Mouse (Mus musculus) intestine, embryonic 14.5 days (tissue): ENCODE results near the gene Slc16a8. TPM values are rescaled to one million over a fixed set of nuclear protein-coding genes. Genes with fewer than 3 reads are reported as not detected.
"Not testable (repeated sequence)": the region's sequence is repeated elsewhere in the genome, so short reads cannot be mapped to it uniquely, and the experiment has no call there.

ENCODE experiments used
- ATAC-seq: fragments of 200-750 bp; cut with Nextera tagmentation; replicated peaks from 2 replicates; pipeline ENCODE4 v1.8.0; 2017; ENCODE audit warnings: low read depth, moderate number of reproducible peaks, moderate TSS enrichment, moderate library complexity; ENCODE audit not compliant: low FRiP score, low TSS enrichment
- DNase-seq: peaks from one replicate; pipeline ENCODE4 v3.0.0-alpha.2; 2018; ENCODE audit warnings: low spot score
- H3K27ac ChIP-seq: fragments of 300-500 bp; sonication (generic); 2 replicates; pipeline ENCODE4 v1.5.1; 2014; ENCODE audit warnings: low read depth, mild to moderate bottlenecking, control low read depth
- H3K27me3 ChIP-seq: fragments of 300-500 bp; sonication (generic); replicated peaks from 2 replicates; pipeline ENCODE4 v1.6.1; 2014; ENCODE audit warnings: low read length, control low read depth; ENCODE audit not compliant: control insufficient read depth, insufficient read depth
- H3K36me3 ChIP-seq: fragments of 300-500 bp; sonication (generic); 2 replicates; pipeline ENCODE4 v1.6.1; 2014; ENCODE audit warnings: low read length, control low read depth; ENCODE audit not compliant: control insufficient read depth, insufficient read depth
- H3K4me1 ChIP-seq: fragments of 300-500 bp; sonication (generic); replicated peaks from 2 replicates; pipeline ENCODE4 v1.6.1; 2014; ENCODE audit warnings: low read length, control low read depth, mixed read lengths; ENCODE audit not compliant: control insufficient read depth, insufficient read depth
- H3K4me2 ChIP-seq: fragments of 300-500 bp; sonication (generic); 2 replicates; pipeline ENCODE4 v1.6.1; 2014; ENCODE audit warnings: low read length
- H3K4me3 ChIP-seq: fragments of 300-500 bp; sonication (generic); 2 replicates; pipeline ENCODE4 v1.5.1; 2014; ENCODE audit warnings: low read depth, low read length, control low read depth, mixed read lengths
- H3K9ac ChIP-seq: fragments of 300-500 bp; sonication (generic); 2 replicates; pipeline ENCODE4 v1.6.1; 2014; ENCODE audit warnings: mild to moderate bottlenecking, low read length
- H3K9me3 ChIP-seq: fragments of 300-500 bp; sonication (generic); 2 replicates; pipeline ENCODE4 v1.6.1; 2016; ENCODE audit warnings: low read length, control low read depth; ENCODE audit not compliant: control insufficient read depth
- WGBS: fragments of 180-500 bp; shearing (Covaris S2); extraction: QIAGEN DNeasy Blood & Tissue Kit; methylation state at CpG from one replicate; pipeline ENCODE4 v1.1.7; 2014; 5-methylcytosine and 5-hydroxymethylcytosine counted together
- polyA plus RNA-seq: library from polyadenylated mRNA; unstranded; fragments of >200 nt; fragmentation: Nextera tagmentation; extraction: Ambion mirVana; gene quantifications from 2 replicates; pipeline ENCODE4 v1.2.1, GENCODE M21; 2014

Slc16a8 gene
- polyA plus RNA-seq, 1 experiment from 2014 or later = 0.19 TPM

DNA sequence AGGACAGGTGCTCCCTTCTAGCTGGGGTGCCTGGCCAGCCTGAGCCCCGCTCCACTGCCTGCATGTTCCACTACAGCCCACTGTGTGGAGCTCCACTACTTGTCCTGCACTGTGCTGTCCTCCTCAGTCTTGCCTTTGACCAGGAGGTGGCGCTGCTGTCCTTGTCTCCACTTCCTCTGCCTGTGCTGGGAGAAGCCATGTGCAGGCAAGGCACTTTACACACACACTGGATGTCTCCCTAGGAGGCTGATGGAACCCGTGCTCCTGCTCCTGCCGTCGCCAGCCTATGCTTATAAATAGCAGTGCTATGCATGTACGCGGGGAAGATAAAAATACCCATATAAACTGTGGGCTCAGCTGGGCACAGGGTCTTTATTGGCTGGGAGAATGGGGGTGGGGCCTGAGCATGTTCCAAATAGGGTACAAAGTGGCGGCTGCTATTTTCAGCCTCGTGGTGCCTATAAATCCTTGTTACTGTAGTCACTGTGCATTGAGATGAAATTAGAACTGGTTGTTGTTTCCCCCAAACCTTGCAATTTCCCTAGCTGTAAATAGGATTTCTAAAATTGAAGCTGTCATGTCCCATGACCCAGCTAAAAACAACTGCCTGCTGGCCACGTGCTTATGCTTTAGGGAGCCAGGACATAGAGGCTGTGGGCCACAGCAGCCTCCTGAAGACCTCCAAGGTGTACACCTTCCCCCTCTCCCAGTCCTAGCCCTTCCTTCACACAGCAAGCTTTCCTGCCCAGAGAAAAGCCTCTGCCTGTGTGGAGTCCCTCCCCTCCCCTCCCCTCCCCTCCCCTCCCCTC, 11.1 kb downstream of the Slc16a8 start:
- Histone ChIP-seq H3K4me3 (no peak overlapping the region), H3K4me1 (peaks cover 3% of the 10 kb centered on the region; the same call in 1 of the 2 replicates), H3K27ac (no peak overlapping the region), H3K9ac (no peak overlapping the region), H3K4me2 (no peak overlapping the region), H3K27me3 (no peaks in the 10 kb centered on the region), H3K36me3 (peaks cover 66% of the 10 kb centered on the region), H3K9me3 (no peaks in the 10 kb centered on the region)
- ATAC-seq = peak; percentile 96
- peak; percentile 99 for DNase-seq
- 21% methylated on average over 10 of the region's 10 CpGs for WGBS

DNA sequence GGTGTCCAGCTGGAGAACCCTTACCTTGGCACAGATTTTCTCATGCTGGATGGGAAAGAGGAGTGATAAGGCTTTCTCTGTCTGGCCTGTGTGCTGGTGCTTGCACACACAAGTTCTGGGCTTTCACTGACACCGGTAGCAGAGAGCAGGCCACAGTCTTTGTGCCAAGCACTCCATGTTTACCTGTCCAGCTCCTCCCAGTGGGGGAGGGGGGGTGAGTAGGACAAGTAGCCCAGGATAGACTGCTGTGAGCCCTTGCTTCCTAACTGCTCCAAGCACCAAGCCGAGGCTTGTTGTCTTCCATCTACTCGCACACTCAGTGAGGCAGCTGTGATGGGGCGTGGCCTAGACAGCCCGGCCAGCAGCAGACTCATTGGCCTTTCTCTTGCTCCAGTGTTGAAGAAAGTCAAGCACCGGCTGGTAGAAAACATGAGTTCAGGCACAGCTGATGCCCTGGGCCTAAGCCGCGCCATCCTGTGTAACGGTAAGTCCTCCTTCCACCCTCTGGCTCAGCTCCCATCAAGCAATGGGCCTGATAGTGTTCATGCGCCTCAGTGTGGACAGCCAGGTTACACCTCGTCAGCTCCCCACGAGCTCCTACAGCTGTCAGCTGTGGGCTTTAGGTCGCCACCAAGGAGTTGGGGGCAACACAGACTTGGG, 11.9 kb downstream of the Slc16a8 start:
- no peak overlapping the region for H3K9ac ChIP-seq
- H3K27ac ChIP-seq = no peak overlapping the region
- 77% methylated on average over 13 of the region's 13 CpGs for WGBS
- H3K4me2 ChIP-seq = no peak overlapping the region
- no peak for DNase-seq
- H3K9me3 ChIP-seq = no peaks in the 10 kb centered on the region
- H3K27me3 ChIP-seq = no peaks in the 10 kb centered on the region
- ATAC-seq = peak; percentile 54
- no peak overlapping the region for H3K4me3 ChIP-seq
- peaks cover 3% of the 10 kb centered on the region; the same call in 1 of the 2 replicates for H3K4me1 ChIP-seq
- H3K36me3 ChIP-seq = peaks cover 65% of the 10 kb centered on the region

DNA sequence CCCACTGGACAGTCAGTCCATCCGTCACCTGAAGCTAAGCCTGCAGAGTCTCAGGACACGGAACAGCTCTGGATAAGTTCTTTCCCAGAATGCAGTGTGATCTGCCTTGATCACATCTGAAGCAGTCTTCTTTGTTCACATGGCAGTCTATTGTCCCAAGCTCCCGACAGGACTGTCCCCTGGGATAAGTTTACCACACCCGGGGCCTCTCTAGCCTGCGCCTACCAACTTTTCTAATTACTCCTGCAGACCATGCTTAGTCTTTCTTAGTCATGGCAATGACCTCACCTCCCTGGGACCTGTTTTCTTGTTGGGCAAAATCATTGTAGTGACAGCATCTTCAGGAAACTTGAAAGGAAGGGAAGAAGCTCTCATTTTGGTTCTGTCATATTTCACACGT, 16.5 kb downstream of the Slc16a8 start:
- H3K27me3 ChIP-seq = no peaks in the 10 kb centered on the region
- H3K4me2 ChIP-seq = no peak overlapping the region
- 76% methylated on average over 6 of the region's 6 CpGs for WGBS
- no peaks in the 10 kb centered on the region for H3K4me1 ChIP-seq
- DNase-seq = no peak
- no peaks in the 10 kb centered on the region for H3K9me3 ChIP-seq
- peaks cover 65% of the 10 kb centered on the region for H3K36me3 ChIP-seq
- H3K4me3 ChIP-seq = no peak overlapping the region
- ATAC-seq = no peak
- no peak overlapping the region for H3K27ac ChIP-seq
- no peak overlapping the region for H3K9ac ChIP-seq

DNA sequence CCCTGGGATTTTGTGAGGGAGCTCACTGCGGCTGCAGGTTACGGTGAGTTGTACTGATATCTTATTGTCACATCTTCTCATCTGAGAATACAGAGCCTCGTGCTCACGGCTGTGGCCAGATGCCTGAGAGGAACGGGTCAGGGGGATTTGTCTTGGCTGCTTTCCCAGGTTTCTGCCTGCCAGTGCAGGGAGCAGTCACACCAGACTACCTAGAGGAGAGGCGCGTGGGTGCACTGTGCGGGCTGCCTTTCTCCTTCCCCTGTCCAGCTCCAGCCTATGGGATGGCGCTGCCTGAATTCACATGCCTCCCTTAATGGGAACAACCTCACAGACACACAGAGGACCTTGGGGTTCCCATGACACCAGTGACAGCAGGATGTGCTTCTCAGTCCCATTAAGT, 19.3 kb downstream of the Slc16a8 start:
- Histone ChIP-seq H3K27ac (no peak overlapping the region), H3K4me3 (no peak overlapping the region), H3K4me2 (no peak overlapping the region), H3K27me3 (no peaks in the 10 kb centered on the region), H3K4me1 (no peaks in the 10 kb centered on the region), H3K36me3 (peaks cover 75% of the 10 kb centered on the region), H3K9me3 (no peaks in the 10 kb centered on the region), H3K9ac (no peak overlapping the region)
- no peak for ATAC-seq
- 77% methylated on average over 9 of the region's 9 CpGs for WGBS
- no peak for DNase-seq

DNA sequence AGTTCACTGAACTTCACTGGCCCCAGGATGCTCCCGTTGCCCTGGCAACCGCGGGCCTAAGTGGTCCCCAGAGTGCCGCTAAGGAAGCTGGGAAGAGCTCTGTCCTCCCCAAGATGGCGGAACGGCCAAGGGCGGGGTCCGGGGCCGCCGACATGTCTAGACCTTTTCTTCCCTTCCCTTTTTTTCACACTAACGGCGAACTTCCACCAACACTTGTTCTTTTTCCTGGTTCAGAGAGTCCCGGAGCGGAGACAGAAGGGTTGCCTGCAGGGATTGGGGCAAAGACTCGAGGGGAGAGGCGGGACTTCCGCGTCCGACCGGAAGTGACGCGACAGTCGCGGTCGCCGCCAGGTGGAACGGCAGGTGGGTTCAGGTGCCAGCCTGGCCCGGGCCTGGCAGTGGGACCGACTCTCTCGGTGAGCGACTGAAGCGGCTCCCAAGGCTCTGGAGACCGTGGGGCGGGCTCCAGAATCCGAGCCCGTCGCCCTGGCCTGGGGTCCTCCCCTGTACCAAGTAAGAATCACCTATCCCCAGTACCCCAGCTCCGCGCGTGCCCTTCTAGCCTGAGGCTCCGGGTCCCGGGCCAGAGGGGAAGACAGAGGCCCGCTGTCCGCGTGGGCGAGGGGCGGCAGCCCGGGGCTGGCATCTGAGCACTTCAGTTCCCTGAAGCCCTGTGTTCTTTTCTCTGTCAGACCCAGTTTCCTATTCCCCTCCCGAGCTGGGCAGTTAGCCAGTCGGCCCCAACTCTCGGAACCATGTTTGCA, 25.3 kb downstream of the Slc16a8 start, which contains the start of the genes Pick1 and Gm49486:
Gene Pick1 (plus strand): TSS at position 116 of the 764 bp plus-strand sequence.
Gene Gm49486 (plus strand): TSS at position 334 of the 764 bp plus-strand sequence.
- Histone ChIP-seq H3K4me2 (peak within 1 kb of the TSS; percentile 99), H3K4me1 (peaks cover 5% of the 10 kb centered on the region), H3K27me3 (no peaks in the 10 kb centered on the region), H3K36me3 (peaks cover 24% of the 10 kb centered on the region), H3K9ac (peak within 1 kb of the TSS; percentile 74), H3K27ac (peak within 1 kb of the TSS; percentile 98), H3K9me3 (no peaks in the 10 kb centered on the region), H3K4me3 (peak within 1 kb of the TSS; percentile 79)
- 1% methylated on average over 49 of the region's 51 CpGs for WGBS
- DNase-seq = peak; percentile 97
- peak; percentile 87 for ATAC-seq

DNA sequence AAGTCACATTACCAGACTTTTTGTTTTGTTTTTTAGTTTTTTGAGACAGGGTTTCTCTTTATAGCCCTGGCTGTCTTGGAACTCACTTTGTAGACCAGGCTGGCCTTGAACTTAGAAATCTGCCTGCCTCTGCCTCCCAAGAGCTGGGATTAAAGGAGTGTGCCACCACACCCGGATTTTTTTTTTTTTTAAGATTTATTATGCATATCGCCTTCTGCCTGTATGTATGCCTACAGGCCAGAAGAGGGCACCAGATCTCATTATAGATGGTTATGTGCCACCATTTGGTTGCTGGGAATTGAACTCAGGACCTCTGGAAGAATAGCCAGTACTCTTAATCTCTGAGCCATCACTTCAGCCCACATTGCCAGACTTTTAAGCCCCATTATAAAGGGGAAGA, 28.8 kb downstream of the Slc16a8 start:
- not testable (repeated sequence) for H3K4me1 ChIP-seq, H3K36me3 ChIP-seq, H3K4me3 ChIP-seq, H3K4me2 ChIP-seq, H3K27me3 ChIP-seq, ATAC-seq, H3K9ac ChIP-seq, H3K27ac ChIP-seq, H3K9me3 ChIP-seq, DNase-seq
- WGBS = 61% methylated on average over 2 of the region's 2 CpGs

DNA sequence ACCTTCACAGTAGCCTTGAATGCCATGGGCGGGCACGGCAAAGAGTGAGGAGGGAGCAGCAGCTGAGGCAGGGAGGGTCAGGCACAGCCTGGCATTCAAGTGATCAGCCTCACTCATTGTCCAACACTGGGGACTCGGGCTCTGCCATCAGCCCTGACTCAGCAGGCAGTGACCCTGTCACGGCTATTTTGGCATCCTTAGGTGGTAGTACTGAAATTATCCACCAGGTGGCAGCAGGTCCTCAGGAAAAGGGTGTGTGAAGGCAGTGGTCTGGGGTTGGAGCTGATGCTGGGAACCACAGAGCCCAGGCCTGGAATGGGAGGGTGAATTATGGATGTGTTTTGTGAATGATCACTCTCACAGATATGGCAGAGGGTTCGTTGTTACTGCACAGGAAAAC, 29.9 kb downstream of the Slc16a8 start:
- DNase-seq (peak; percentile 95), ATAC-seq (peak; percentile 50)
- H3K27ac ChIP-seq = no peak overlapping the region
- no peak overlapping the region for H3K4me2 ChIP-seq
- H3K36me3 ChIP-seq = no peaks in the 10 kb centered on the region
- 13% methylated on average over 5 of the region's 5 CpGs for WGBS
- no peak overlapping the region for H3K4me3 ChIP-seq
- peaks cover 2% of the 10 kb centered on the region for H3K4me1 ChIP-seq
- no peaks in the 10 kb centered on the region for H3K9me3 ChIP-seq
- no peaks in the 10 kb centered on the region for H3K27me3 ChIP-seq
- H3K9ac ChIP-seq = no peak overlapping the region

DNA sequence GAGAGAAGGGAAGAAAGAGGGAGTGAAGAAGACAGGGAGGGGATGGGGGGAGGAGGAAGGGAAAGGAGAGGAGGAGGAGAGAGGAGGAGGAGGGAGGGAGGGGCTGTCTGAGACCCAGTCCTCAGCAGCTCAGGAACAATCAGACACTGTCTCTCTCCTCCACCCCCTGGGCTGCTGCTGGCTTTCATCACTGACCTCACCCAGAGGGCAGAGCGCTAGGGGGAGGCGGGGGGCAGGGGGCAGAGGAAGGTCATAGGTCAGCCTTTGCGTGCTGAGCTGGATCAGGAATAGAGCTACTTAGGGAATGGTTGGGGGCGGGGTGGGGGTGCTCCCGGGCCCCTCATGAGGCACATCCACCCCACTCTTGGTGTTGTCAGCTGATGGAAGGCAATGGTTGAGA, 30.9 kb downstream of the Slc16a8 start:
- H3K9me3 ChIP-seq = no peaks in the 10 kb centered on the region
- H3K36me3 ChIP-seq = no peaks in the 10 kb centered on the region
- H3K4me3 ChIP-seq = no peak overlapping the region
- no peak overlapping the region for H3K9ac ChIP-seq
- H3K27me3 ChIP-seq = no peaks in the 10 kb centered on the region
- no peak overlapping the region for H3K4me2 ChIP-seq
- H3K4me1 ChIP-seq = no peaks in the 10 kb centered on the region
- WGBS = 21% methylated on average over 5 of the region's 5 CpGs
- H3K27ac ChIP-seq = no peak overlapping the region
- DNase-seq (no peak), ATAC-seq (0 out of 2 replicates have a peak, but pooled peaks have one; percentile 36)
